Mouse (Mus musculus) ES-E14 (cell line): Measurements from ENCODE around the gene Dicer1. TPM values are rescaled to one million over a fixed set of nuclear protein-coding genes. Genes with fewer than 3 reads are reported as not detected.

Experiments
- DNase-seq: peaks from one replicate; pipeline ENCODE4 v3.0.0-alpha.2; 2013; ENCODE audit warnings: low read depth, low spot score
- H3K27ac ChIP-seq: 2 replicates; pipeline ENCODE4 v1.5.1; 2012; ENCODE audit warnings: low read depth, mild to moderate bottlenecking, low read length, moderate library complexity, mixed read lengths; ENCODE audit not compliant: poor library complexity, insufficient read depth, severe bottlenecking
- H3K36me3 ChIP-seq: 2 replicates; pipeline ENCODE4 v1.6.1; 2012; ENCODE audit warnings: mild to moderate bottlenecking, low read length, moderate library complexity, mixed read lengths; ENCODE audit not compliant: control insufficient read depth, poor library complexity, insufficient read depth, severe bottlenecking
- H3K4me1 ChIP-seq, 2 experiments: fragments of 150-350 bp in 1 of 2; sonication (generic) in 1 of 2; 2 replicates each; pipeline ENCODE4 v1.6.1; 2012; ENCODE audit warnings: low read length in 2 of 2, mild to moderate bottlenecking in 1 of 2, mixed read lengths in 1 of 2; ENCODE audit not compliant: control insufficient read depth in 2 of 2, insufficient read depth in 2 of 2, poor library complexity in 1 of 2
- H3K4me3 ChIP-seq, 2 experiments: fragments of 150-350 bp in 1 of 2; sonication (generic) in 1 of 2; 2 replicates each; pipeline ENCODE4 v1.5.1; 2012; ENCODE audit warnings: low read length in 2 of 2, low read depth in 1 of 2, mild to moderate bottlenecking in 1 of 2, mixed read lengths in 1 of 2; ENCODE audit not compliant: insufficient read depth in 1 of 2, poor library complexity in 1 of 2, severe bottlenecking in 1 of 2
- H3K9ac ChIP-seq: 2 replicates; pipeline ENCODE4 v1.6.1; 2012; ENCODE audit warnings: low read depth, mild to moderate bottlenecking, low read length, mixed read lengths; ENCODE audit not compliant: poor library complexity, insufficient read depth, severe bottlenecking
- H3K9me3 ChIP-seq: fragments of 150-350 bp; sonication (generic); 2 replicates; pipeline ENCODE4 v1.6.1; 2012; ENCODE audit warnings: low read depth, mild to moderate bottlenecking, low read length; ENCODE audit not compliant: control insufficient read depth, insufficient read depth
- CHD2 ChIP-seq: IDR thresholded peaks from 2 replicates; pipeline ENCODE4 v1.6.1; 2014; ENCODE audit warnings: mild to moderate bottlenecking, low read depth, low read length, inconsistent platforms
- HCFC1 ChIP-seq: IDR thresholded peaks from 2 replicates; pipeline ENCODE4 v1.6.1; 2012; ENCODE audit warnings: low read length, inconsistent platforms, borderline replicate concordance; ENCODE audit not compliant: insufficient read depth
- MAFK ChIP-seq: IDR thresholded peaks from 2 replicates; pipeline ENCODE4 v1.6.1; 2014; ENCODE audit warnings: mild to moderate bottlenecking, low read depth, low read length, inconsistent platforms; ENCODE audit not compliant: insufficient read depth
- ZC3H11A ChIP-seq: IDR thresholded peaks from 2 replicates; pipeline ENCODE4 v1.6.1; 2012; ENCODE audit warnings: low read depth, mild to moderate bottlenecking, inconsistent platforms, low read length, borderline replicate concordance
- ZNF384 ChIP-seq: IDR thresholded peaks from 2 replicates; pipeline ENCODE4 v1.6.1; 2012; ENCODE audit warnings: low read depth, low read length, inconsistent platforms
- in situ Hi-C, 2 experiments: fragments of 600-800 bp; cut with MboI; formaldehyde crosslinking; loops; one replicate each; pipeline ENCODE4 v1.15.1; 2025; ENCODE audit warnings: low sequenced_read_pairs in 2 of 2, inconsistent platforms in 1 of 2; ENCODE audit not compliant: unreplicated experiment in 2 of 2
- total RNA-seq: library from RNA; depleted of rRNA; stranded (reverse); fragments of 300-350 nt; gene quantifications from 2 replicates; pipeline ENCODE4 v1.2.3, GENCODE M21; 2012

Dicer1 gene
- total RNA-seq, 1 experiment: 51.9 TPM

DNA sequence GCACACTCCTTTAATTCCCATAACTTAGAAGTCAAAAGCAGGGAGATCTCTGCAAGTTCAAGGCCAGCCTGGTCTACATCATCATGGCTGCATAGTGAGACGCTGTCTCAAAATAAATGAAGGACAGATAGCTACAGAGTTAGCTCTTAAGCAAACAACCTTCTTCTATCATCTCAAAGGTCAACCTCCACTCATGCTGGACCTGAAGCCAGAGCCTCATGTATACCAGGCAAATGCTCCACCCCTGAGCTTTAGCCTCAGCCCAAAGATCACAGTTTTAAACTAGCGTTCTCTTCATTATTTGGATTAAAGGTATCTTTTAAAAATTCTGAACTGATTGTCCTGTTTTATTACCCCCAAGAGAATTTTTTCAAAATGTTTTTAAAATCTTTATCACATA is 5.2 kb downstream of the Dicer1 start:
- DNase-seq: no peak
- peaks cover 4% of the 10 kb centered on the region; the same call in 1 of the 2 replicates for H3K36me3 ChIP-seq
- no peak overlapping the region for H3K4me3 ChIP-seq
- no peaks in the 10 kb centered on the region for H3K9me3 ChIP-seq
- no peak overlapping the region for H3K27ac ChIP-seq
- H3K4me1 ChIP-seq: 0 out of 4 replicates have a peak, but pooled peaks cover 0 to 2% of the 10 kb centered on the region in 2 experiments
- H3K9ac ChIP-seq: no peak overlapping the region
- in situ Hi-C loops: no loop called here
- TF ChIP-seq ZNF384: no peak
- no peak for TF ChIP-seq ZC3H11A
- no peak for TF ChIP-seq MAFK
- no peak for TF ChIP-seq CHD2
- TF ChIP-seq HCFC1: no peak

- Histone ChIP-seq H3K9me3 (no peaks in the 10 kb centered on the region), H3K27ac (no peak overlapping the region), H3K4me3 (no peak overlapping the region), H3K4me1 (no peaks in the 10 kb centered on the region), H3K36me3 (no peaks in the 10 kb centered on the region), H3K9ac (no peak overlapping the region)
- no peak for DNase-seq
- TF ChIP-seq ZC3H11A: no peak
- no peak for TF ChIP-seq MAFK
- TF ChIP-seq HCFC1: no peak
- TF ChIP-seq ZNF384: no peak
- no peak for TF ChIP-seq CHD2
- in situ Hi-C loops: no loop called here
Measured at GRCm38 (mm10) chr12:104743687-104744086, 8.1 kb downstream of the Dicer1 start.

GRCm38 (mm10) chr12:104742247-104742646 is 9.5 kb downstream of the Dicer1 start:
- no peak for TF ChIP-seq CHD2
- no peak for TF ChIP-seq ZC3H11A
- TF ChIP-seq HCFC1: no peak
- TF ChIP-seq MAFK: no peak
- TF ChIP-seq ZNF384: no peak
- no peaks in the 10 kb centered on the region for H3K4me1 ChIP-seq
- H3K9me3 ChIP-seq: no peaks in the 10 kb centered on the region
- no peak for DNase-seq
- H3K9ac ChIP-seq: no peak overlapping the region
- no peak overlapping the region for H3K4me3 ChIP-seq
- no peak overlapping the region for H3K27ac ChIP-seq
- H3K36me3 ChIP-seq: peaks cover 2% of the 10 kb centered on the region; the same call in 1 of the 2 replicates
- in situ Hi-C loops: no loop called here

DNA sequence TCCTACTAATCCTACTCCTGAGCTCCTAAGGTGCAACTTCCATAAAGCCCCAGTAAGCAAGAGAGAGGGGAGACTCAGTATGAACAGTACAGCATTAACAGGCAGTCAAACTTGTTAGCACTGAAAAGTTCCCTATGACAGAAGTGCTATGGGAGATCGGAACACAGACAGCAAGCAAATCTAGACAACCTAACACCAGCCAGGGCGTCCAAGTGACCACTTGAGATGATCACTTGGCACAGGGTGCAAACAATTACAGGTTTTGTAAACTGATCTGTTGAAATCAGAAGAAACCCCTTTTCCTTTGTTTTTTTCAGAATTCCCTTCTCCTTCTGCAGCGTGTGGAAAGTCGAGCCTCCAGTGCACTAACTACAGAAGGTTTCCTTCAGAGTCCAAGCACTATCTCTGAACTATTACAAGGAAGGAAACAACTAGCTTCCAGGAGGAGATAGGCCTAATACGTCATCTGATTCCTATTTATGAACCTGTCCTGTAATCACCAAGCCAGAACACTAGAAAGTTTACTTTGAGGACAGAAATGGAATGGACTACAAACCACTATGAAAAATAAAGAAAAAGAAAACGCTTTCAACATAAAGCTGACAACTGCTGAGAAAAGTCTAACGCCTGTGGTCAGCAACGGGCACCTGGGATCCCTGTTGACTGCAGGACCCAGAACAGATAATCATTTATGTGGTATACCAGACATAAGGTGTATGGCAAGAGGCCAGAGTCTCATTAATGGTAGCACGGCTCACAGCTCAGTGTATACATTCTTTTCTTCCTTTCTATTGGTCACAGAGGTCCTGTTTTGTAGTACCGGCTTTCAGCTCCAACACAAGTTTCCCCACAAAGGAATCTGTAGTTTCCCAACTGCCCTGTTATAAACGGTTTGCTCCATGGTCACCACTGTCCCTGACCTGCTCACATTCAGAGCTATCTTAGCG is 10.6 kb downstream of the Dicer1 start:
- no peak for DNase-seq
- H3K36me3 ChIP-seq: peaks cover 2% of the 10 kb centered on the region; the same call in 1 of the 2 replicates
- H3K4me3 ChIP-seq: no peak overlapping the region
- in situ Hi-C loops: no loop called here
- no peaks in the 10 kb centered on the region for H3K9me3 ChIP-seq
- no peak overlapping the region for H3K9ac ChIP-seq
- TF ChIP-seq HCFC1 (no peak), ZNF384 (no peak), CHD2 (no peak), ZC3H11A (no peak), MAFK (no peak)
- H3K27ac ChIP-seq: no peak overlapping the region
- H3K4me1 ChIP-seq: no peaks in the 10 kb centered on the region
